Mouse (Mus musculus): ENCODE data around the gene Tcf25. TPM values are rescaled to one million over a fixed set of nuclear protein-coding genes. Genes with fewer than 3 reads are reported as not detected.
"Not testable (repeated sequence)": the region's sequence is repeated elsewhere in the genome, so short reads cannot be mapped to it uniquely, and the experiment has no call there.

Gene Tcf25
- polyA plus RNA-seq, 1 experiment, result 3.7 TPM

- Histone ChIP-seq H3K9me3 (ENCODE audit: control insufficient read depth, low read length) (peaks cover 66% of the 10 kb centered on the region), H3K27me3 (ENCODE audit: control insufficient read depth) (no peaks in the 10 kb centered on the region; the same call in 1 of the 2 replicates), H3K4me3 (replicated peaks) (no peak overlapping the region), H3K4me1 (ENCODE audit: control insufficient read depth) (no peaks in the 10 kb centered on the region), H3K36me3 (ENCODE audit: control insufficient read depth) (no peaks in the 10 kb centered on the region)
- TF ChIP-seq GATA1 (IDR thresholded peaks at IDR 0.05; ENCODE audit: low read length), result no peak
- no peak for TF ChIP-seq TAL1 (IDR thresholded peaks at IDR 0.05; ENCODE audit: low read length)
Observed at GRCm38 (mm10) chr8:123431616-123432365, 58.2 kb downstream of the Tcf25 start.

- H3K27me3 ChIP-seq (ENCODE audit: control insufficient read depth), result no peaks in the 10 kb centered on the region; the same call in 1 of the 2 replicates
- TF ChIP-seq GATA1 (IDR thresholded peaks at IDR 0.05; ENCODE audit: low read length), result no peak
- TF ChIP-seq TAL1 (IDR thresholded peaks at IDR 0.05; ENCODE audit: low read length), result no peak
- H3K4me3 ChIP-seq (replicated peaks), result no peak overlapping the region
- H3K9me3 ChIP-seq (ENCODE audit: control insufficient read depth, low read length), result peaks cover 60% of the 10 kb centered on the region
- no peaks in the 10 kb centered on the region for H3K4me1 ChIP-seq (ENCODE audit: control insufficient read depth)
- H3K36me3 ChIP-seq (ENCODE audit: control insufficient read depth), result no peaks in the 10 kb centered on the region
Observed at GRCm38 (mm10) chr8:123432381-123432780, 58.8 kb downstream of the Tcf25 start.

- not testable (repeated sequence) for H3K27me3 ChIP-seq (ENCODE audit: control insufficient read depth); H3K4me3 ChIP-seq (replicated peaks); H3K4me1 ChIP-seq (ENCODE audit: control insufficient read depth); H3K36me3 ChIP-seq (ENCODE audit: control insufficient read depth)
- H3K9me3 ChIP-seq (ENCODE audit: control insufficient read depth, low read length), result peaks cover 50% of the 10 kb centered on the region
Observed at GRCm38 (mm10) chr8:123433241-123433974, 59.9 kb downstream of the Tcf25 start.

- Histone ChIP-seq H3K36me3 (ENCODE audit: control insufficient read depth) (peaks cover 2% of the 10 kb centered on the region), H3K27me3 (ENCODE audit: control insufficient read depth) (no peaks in the 10 kb centered on the region), H3K4me1 (ENCODE audit: control insufficient read depth) (peaks cover 25% of the 10 kb centered on the region), H3K9me3 (ENCODE audit: control insufficient read depth, low read length) (no peaks in the 10 kb centered on the region; the same call in 1 of the 2 replicates), H3K4me3 (replicated peaks) (no peak overlapping the region)
- TF ChIP-seq TAL1 (IDR thresholded peaks at IDR 0.05; ENCODE audit: low read length), result no peak
- no peak for TF ChIP-seq GATA1 (IDR thresholded peaks at IDR 0.05; ENCODE audit: low read length)
Observed at GRCm38 (mm10) chr8:123441788-123442187, 68.2 kb downstream of the Tcf25 start.

GRCm38 (mm10) chr8:123442351-123442750 is 68.8 kb downstream of the Tcf25 start:
- H3K9me3 ChIP-seq (ENCODE audit: control insufficient read depth, low read length), result no peaks in the 10 kb centered on the region; the same call in 1 of the 2 replicates
- TF ChIP-seq TAL1 (IDR thresholded peaks at IDR 0.05; ENCODE audit: low read length) (no peak), GATA1 (IDR thresholded peaks at IDR 0.05; ENCODE audit: low read length) (no peak)
- peaks cover 2% of the 10 kb centered on the region for H3K36me3 ChIP-seq (ENCODE audit: control insufficient read depth)
- no peaks in the 10 kb centered on the region for H3K27me3 ChIP-seq (ENCODE audit: control insufficient read depth)
- H3K4me3 ChIP-seq (replicated peaks), result peak overlapping the region; percentile 84
- peaks cover 26% of the 10 kb centered on the region for H3K4me1 ChIP-seq (ENCODE audit: control insufficient read depth)

GRCm38 (mm10) chr8:123442871-123443575 is 69.5 kb downstream of the Tcf25 start:
- Histone ChIP-seq H3K4me3 (replicated peaks) (peak overlapping the region; percentile 84), H3K4me1 (ENCODE audit: control insufficient read depth) (peaks cover 26% of the 10 kb centered on the region), H3K9me3 (ENCODE audit: control insufficient read depth, low read length) (no peaks in the 10 kb centered on the region), H3K36me3 (ENCODE audit: control insufficient read depth) (peaks cover 6% of the 10 kb centered on the region), H3K27me3 (ENCODE audit: control insufficient read depth) (no peaks in the 10 kb centered on the region)
- TF ChIP-seq GATA1 (IDR thresholded peaks at IDR 0.05; ENCODE audit: low read length) (no peak), TAL1 (IDR thresholded peaks at IDR 0.05; ENCODE audit: low read length) (no peak)

- no peaks in the 10 kb centered on the region for H3K9me3 ChIP-seq (ENCODE audit: control insufficient read depth, low read length)
- TF ChIP-seq GATA1 (IDR thresholded peaks at IDR 0.05; ENCODE audit: low read length) (no peak), TAL1 (IDR thresholded peaks at IDR 0.05; ENCODE audit: low read length) (no peak)
- peak overlapping the region; percentile 84 for H3K4me3 ChIP-seq (replicated peaks)
- H3K27me3 ChIP-seq (ENCODE audit: control insufficient read depth), result no peaks in the 10 kb centered on the region
- peaks cover 26% of the 10 kb centered on the region for H3K4me1 ChIP-seq (ENCODE audit: control insufficient read depth)
- peaks cover 6% of the 10 kb centered on the region for H3K36me3 ChIP-seq (ENCODE audit: control insufficient read depth)
Observed at GRCm38 (mm10) chr8:123443576-123443921, 70.0 kb downstream of the Tcf25 start.

- Histone ChIP-seq H3K36me3 (ENCODE audit: control insufficient read depth) (peaks cover 8% of the 10 kb centered on the region), H3K4me3 (replicated peaks) (peak overlapping the region; percentile 23), H3K27me3 (ENCODE audit: control insufficient read depth) (no peaks in the 10 kb centered on the region), H3K9me3 (ENCODE audit: control insufficient read depth, low read length) (no peaks in the 10 kb centered on the region), H3K4me1 (ENCODE audit: control insufficient read depth) (peaks cover 26% of the 10 kb centered on the region)
- TF ChIP-seq GATA1 (IDR thresholded peaks at IDR 0.05; ENCODE audit: low read length), result no peak
- no peak for TF ChIP-seq TAL1 (IDR thresholded peaks at IDR 0.05; ENCODE audit: low read length)
Observed at GRCm38 (mm10) chr8:123444131-123444530, 70.6 kb downstream of the Tcf25 start.

- TF ChIP-seq GATA1 (IDR thresholded peaks at IDR 0.05; ENCODE audit: low read length), result no peak
- no peak for TF ChIP-seq TAL1 (IDR thresholded peaks at IDR 0.05; ENCODE audit: low read length)
- no peaks in the 10 kb centered on the region for H3K27me3 ChIP-seq (ENCODE audit: control insufficient read depth)
- no peaks in the 10 kb centered on the region for H3K9me3 ChIP-seq (ENCODE audit: control insufficient read depth, low read length)
- peaks cover 12% of the 10 kb centered on the region for H3K36me3 ChIP-seq (ENCODE audit: control insufficient read depth)
- no peak overlapping the region for H3K4me3 ChIP-seq (replicated peaks)
- H3K4me1 ChIP-seq (ENCODE audit: control insufficient read depth), result peaks cover 32% of the 10 kb centered on the region
Observed at GRCm38 (mm10) chr8:123445981-123446380, 72.4 kb downstream of the Tcf25 start.

All from erythroblast, embryonic 14.5 days (primary cell).